Mouse (Mus musculus) adrenal gland, postnatal 4 days (tissue): ENCODE results near the gene Ppp1r16b. TPM values are rescaled to one million over a fixed set of nuclear protein-coding genes. Genes with fewer than 3 reads are reported as not detected.

ENCODE experiments used
- DNase-seq, 2 experiments: peaks; one replicate each; pipeline ENCODE4 v3.0.0; 2021 to 2022; ENCODE audit warnings: low spot score in 2 of 2, mixed read lengths in 2 of 2
- total RNA-seq, 2 experiments: library from RNA; stranded (reverse); gene quantifications; 2 replicates each; pipeline ENCODE4 v1.2.3; 2021

The Ppp1r16b gene
- total RNA-seq, 2 experiments from 2014 or later: 15.7 to 16.9 TPM

DNA sequence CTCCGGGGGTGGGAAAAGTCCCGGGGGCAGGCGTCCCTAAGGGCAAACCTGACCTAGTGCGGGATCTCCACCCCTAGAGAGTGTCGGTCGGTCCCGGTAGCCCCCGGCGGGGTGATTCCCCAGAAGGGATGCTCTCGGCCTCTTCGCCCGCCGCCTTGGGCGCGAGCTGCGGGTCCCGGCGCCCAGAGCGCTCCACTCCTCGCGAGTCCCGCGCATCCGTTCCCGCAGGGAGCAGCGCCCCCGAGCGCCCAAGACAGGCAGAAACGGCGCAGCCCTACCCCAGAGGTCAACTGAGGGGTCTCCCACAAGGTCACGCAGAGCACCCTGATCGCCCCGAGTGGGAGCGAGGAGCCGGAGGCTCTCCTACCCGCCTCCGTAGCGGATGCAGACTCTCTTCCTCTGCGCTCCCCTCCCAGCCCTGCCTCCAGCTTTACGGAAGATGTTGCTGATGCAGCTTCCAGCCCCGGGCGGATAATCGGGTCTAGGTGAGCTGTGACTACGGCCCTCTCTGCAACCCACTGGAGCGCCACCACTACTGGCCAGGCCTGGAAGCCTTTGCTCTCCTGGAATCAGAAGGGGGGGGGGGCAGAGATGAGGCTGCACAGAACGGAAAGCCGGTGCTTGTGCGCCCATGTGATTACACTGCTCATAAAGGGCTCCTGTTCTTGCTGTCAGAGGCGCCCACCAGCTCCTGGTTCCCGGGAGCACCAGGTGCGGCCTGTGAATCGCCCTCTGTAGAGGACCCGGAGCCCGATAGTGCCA is 2.7 kb downstream of the Ppp1r16b start:
- no peak for DNase-seq

DNA sequence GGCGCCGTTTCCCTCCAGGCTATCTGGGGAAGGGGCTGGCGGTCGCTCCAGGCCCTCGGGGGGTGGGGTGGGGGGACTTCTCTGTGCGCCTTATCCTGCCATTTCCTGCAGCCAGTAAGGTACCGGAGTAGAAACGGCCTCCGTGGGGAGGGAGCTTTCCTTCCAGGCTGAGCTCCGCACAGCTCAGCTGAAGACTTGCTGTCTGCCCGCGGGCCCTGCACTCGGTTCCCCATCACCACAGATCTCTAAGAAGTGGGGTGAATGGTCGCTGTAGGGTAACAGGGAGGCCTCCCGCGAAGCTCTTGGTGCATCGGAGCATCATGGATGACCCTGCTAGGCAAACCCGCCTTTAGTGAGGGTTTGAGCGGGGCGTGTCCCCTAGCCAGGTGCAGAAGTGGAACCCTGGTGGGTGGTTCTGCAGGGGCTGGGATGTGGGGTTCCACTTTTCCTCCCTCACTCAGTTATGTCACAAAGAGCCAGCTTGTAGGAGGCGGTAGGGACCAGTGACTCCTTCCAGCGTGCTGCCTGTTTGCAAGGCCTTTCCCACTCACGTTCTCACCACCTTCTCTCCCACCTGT is 3.3 kb downstream of the Ppp1r16b start:
- no peak for DNase-seq

- no peak for DNase-seq
Observed at GRCm38 (mm10) chr2:158669199-158670195, 4.3 kb downstream of the Ppp1r16b start.

DNA sequence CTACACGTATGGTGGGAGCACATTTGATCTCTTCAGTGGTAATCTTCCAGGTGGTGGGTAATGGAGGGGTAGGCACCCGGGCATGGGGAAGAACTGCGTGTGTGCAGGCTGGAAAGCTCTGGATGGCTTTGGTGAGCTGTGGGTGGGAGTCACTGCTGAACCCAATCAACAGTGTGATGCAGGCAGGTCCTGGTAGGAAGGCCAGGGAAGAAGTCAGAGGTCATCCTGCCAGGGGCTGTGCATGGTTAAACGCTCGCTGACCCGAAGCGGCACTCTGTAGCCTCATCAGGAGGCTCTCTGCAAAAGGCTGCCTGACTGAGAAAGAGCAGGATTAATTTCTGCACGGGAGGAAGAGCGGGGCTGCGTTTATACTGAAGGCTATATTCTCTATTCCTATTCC is 5.4 kb downstream of the Ppp1r16b start:
- no peak for DNase-seq

- peak in 1 of 2 experiments; percentile 41 for DNase-seq
Observed at GRCm38 (mm10) chr2:158672829-158673228, 7.6 kb downstream of the Ppp1r16b start.

GRCm38 (mm10) chr2:158673493-158673892 is 8.3 kb downstream of the Ppp1r16b start:
- no peak for DNase-seq

DNA sequence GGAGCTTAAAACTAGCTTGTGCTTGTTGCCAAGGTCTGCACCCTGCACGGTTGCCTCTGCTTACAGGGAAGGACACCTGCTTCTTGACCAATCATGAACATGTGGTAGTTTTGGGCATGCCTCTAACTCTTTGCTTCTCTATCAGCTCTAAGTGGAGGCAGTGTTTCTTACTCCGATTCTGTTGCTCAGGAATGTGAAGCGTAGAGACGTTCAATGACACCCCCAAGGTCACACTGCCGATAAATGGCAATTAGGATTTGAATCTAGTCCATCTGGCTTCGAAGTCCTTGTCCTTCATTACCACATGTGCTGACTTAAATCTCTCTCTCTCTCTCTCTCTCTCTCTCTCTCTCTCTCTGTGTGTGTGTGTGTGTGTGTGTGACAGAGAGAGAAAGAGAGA is 8.9 kb downstream of the Ppp1r16b start:
- DNase-seq: no peak

DNA sequence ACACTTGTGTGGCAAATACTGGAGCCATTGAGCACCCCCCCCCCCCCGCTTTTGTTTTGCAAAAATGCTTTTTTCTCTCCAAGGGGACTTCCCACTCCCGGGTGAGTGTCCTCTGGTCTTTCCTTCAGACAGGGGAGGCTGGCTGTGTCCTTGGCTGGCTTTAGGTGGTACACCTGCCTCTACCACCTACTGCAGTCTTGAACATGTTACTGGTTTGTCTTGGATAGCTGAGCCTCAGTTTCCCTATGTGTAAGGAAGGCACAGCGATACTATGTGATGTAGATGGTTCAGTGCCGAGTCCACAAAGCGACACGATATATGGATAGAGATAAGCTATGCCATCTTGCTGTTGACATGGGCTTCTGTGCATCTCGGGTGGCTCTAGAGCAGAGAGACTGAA is 9.6 kb downstream of the Ppp1r16b start:
- no peak for DNase-seq

GRCm38 (mm10) chr2:158675161-158675560 is 10.0 kb downstream of the Ppp1r16b start:
- no peak for DNase-seq

DNA sequence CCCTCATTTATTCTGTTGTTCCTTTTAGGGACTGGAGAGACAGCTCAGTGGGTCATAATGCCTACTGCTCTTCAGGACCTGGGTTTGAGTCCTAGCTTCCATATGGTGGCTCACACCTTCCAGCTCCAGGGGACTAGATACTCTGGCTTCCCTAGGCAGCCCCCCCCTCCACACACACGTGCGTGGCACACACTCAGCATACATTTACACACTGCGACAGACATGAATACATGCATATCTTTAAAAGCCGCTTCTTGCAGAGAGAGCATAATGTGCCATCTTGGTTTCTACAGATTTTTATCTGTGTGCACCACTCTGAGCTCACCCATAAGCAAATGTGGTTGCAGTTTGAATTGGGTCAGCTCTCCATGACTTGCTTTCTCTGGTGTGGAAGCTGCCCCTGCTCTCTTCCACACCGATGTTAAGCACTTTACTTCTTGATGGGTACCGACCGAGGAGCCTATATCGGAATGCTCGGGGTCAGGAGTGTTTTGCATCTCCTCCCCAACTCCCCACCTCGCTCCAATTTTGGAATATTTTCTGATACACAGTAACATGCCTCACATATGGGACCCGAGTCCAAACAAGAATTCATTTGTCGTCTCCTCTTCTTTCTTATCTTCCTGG is 10.8 kb downstream of the Ppp1r16b start:
- no peak for DNase-seq

DNA sequence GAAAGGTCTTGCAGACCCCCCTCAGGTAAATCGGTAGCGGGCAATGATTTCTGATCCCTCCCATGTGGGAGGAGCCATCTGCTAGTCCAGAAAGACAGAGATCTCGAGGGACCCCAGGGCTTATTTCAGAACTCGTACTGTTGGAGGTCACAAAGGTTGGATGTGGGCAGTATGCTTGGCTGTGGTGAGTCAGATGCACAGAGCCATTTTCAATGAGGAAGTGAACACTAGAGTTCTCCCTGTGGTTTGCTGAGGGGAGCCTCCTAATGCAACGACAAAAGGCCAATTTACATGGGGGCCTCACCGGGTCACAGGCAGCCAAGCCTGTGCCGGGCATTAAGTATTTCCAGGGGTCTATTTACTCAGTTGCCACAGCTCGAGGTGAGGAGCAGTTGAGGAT is 12.7 kb downstream of the Ppp1r16b start:
- no peak for DNase-seq

- DNase-seq: no peak
Observed at GRCm38 (mm10) chr2:158679091-158679490, 13.9 kb downstream of the Ppp1r16b start.

DNA sequence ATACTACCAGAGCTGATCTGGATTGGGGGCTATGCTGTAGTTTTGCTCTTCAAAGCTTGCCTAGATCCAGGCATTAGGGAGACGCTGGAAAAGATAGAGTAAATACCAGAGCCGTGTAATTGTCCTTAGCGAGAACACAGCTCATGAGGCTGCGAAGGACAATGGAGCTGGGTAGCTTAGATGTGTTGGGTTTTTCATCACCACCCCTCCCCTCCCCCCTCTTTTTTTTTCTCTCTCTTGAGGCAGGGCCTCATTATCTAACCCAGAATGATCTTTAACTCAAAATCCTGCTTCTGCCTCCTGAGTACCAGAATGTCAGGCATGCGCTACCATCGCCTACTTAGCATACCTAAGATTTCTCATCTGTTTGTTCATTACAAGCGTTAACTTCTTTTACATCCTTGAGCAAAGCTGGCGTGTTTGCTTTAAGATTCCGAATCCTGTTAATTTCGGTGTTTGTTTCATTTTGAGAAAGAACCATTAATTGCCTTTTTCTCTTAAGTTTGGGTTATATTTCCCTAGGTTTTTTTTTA is 15.2 kb downstream of the Ppp1r16b start:
- no peak for DNase-seq

GRCm38 (mm10) chr2:158681714-158682113 is 16.5 kb downstream of the Ppp1r16b start:
- DNase-seq: no peak

DNA sequence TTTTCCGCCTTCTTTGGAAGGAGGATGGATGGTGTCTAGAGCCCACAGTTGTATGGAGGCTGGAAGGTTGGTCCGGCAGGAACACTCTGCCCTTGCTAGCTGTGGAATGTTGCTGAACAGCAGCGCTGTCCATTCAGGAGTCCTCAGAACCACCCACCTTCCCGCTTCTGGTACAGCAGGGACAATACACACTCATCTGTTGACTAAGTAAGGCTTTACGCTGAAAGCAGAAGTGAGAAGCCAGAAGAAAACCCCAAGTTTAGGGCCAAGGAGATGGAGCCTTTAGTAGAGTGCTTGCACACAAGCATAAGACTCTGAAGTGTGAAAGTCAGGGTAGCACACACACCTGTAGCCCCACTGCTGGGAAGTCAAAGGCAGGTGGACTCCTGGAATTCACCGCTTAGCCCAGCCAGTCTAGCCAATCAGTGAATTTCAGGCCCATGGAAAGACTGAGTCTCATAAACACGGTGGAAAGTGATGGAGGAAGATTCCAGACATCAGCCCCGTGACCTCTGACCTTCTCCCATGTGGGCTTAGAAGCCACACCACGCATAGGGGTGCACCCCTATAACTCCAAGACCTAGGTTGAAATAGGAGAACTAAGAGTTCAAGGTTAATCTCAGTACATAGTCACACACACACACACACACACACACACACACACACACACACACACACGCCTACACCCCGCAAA is 17.3 kb downstream of the Ppp1r16b start:
- DNase-seq: no peak

DNA sequence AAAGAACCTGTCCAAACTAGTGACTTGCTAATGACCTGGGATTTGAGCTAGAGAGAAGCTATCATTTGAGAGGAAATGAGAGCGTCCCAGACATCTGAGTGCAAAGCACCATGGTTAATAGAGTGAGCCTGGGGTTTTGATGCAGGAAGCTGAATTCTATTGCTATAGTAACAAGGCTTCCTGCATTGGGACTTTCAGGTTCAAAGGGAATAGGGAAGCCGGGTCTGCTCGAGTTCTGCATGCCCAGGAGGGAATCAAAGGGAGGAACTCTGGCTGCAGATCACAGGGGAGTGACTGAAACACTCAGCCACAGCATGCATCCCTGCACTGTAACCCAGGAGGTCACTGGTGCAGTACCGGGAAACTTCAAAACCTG is 17.8 kb downstream of the Ppp1r16b start:
- DNase-seq: no peak

DNA sequence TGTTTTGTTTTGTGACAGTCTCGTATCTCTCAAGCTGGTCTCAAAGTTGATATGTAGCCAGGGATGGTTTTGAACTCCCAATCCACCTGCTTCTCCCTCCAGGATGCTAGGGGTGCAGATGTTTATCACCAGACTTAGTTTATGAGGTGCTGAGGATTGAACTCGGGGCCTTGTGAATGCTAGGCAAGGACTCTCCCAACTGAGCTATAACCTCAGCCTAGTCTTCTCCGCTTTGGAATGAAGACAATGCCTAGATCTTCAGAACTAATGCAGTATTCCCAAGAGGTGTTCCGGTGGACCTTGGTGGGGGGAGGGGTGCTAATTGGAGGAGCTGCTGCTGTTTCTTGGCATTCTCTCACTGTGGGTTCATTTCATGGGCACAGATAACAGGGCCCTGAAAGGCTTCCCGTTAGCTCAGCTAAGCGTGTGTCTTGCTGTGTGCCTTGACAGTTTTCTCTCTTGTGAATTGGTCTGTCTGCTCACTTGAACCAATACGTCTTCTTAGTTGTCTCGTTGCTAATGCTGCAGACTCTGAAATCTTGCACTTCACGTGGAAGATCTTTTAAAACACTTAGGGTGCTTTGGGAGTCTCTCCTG is 19.1 kb downstream of the Ppp1r16b start:
- DNase-seq: no peak

- DNase-seq: no peak
Observed at GRCm38 (mm10) chr2:158684910-158685309, 19.7 kb downstream of the Ppp1r16b start.

GRCm38 (mm10) chr2:158686394-158686793 is 21.2 kb downstream of the Ppp1r16b start:
- no peak for DNase-seq

GRCm38 (mm10) chr2:158687804-158688241 is 22.6 kb downstream of the Ppp1r16b start:
- DNase-seq: peak in 1 of 2 experiments; percentile 17
